Mouse (Mus musculus) cerebellum, adult 2 months (tissue): ENCODE measurements around the gene Cpa5.

Experiments used
- CTCF ChIP-seq: fragments of 200-500 bp; IDR thresholded peaks from 2 replicates; pipeline ENCODE4 v1.5.1; 2011; ENCODE audit warnings: low read depth, mild to moderate bottlenecking, control low read depth, low read length, moderate library complexity, borderline replicate concordance; ENCODE audit not compliant: insufficient read depth
- POLR2A ChIP-seq: fragments of 200-500 bp; IDR thresholded peaks from 2 replicates; pipeline ENCODE4 v1.6.1; 2011; ENCODE audit warnings: low read length, control low read depth, borderline replicate concordance; ENCODE audit not compliant: insufficient read depth

- TF ChIP-seq POLR2A (no peak), CTCF (no peak)
Measured at GRCm38 (mm10) chr6:30667585-30667984, 56.8 kb downstream of the Cpa5 start.
